Mouse (Mus musculus): ENCODE data around the gene Rpl11. TPM values are rescaled to one million over a fixed set of nuclear protein-coding genes. Genes with fewer than 3 reads are reported as not detected.
"Not testable (repeated sequence)": the region's sequence is repeated elsewhere in the genome, so short reads cannot be mapped to it uniquely, and the experiment has no call there.

Gene Rpl11
- polyA plus RNA-seq (2012; rRNA removed), result 232 and 292 TPM in 2 replicates

GRCm38 (mm10) chr4:136053247-136053596 is at the start of gene Rpl11:
TSS of gene Rpl11 (minus strand) at chr4:136053428.
- Histone ChIP-seq H3K4me1 (ENCODE audit: control insufficient read depth, insufficient read depth, low read length) (peaks cover 10% of the 10 kb centered on the region; the same call in 1 of the 2 replicates), H3K27ac (ENCODE audit: insufficient read depth, low read depth, low read length) (peak within 1 kb of the TSS; percentile 73), H3K4me3 (ENCODE audit: insufficient read depth, low read depth, low read length) (peak within 1 kb of the TSS; percentile 74), H3K36me3 (ENCODE audit: control insufficient read depth, insufficient read depth, low read length) (peaks cover 4% of the 10 kb centered on the region), H3K27me3 (replicated peaks; ENCODE audit: control insufficient read depth, insufficient read depth, low read length) (no peaks in the 10 kb centered on the region)
- DNase-seq, result peak; percentile 97
- TF ChIP-seq CTCF (conservative IDR thresholded peaks at IDR 0.05; ENCODE audit: insufficient read depth, insufficient read length, low read depth, low read length) (peak; percentile 95), POLR2A (IDR thresholded peaks at IDR 0.05; ENCODE audit: low read depth, low read length) (peak; percentile 71)
- 0% methylated on average over 21 of the region's 21 CpGs for WGBS

DNA sequence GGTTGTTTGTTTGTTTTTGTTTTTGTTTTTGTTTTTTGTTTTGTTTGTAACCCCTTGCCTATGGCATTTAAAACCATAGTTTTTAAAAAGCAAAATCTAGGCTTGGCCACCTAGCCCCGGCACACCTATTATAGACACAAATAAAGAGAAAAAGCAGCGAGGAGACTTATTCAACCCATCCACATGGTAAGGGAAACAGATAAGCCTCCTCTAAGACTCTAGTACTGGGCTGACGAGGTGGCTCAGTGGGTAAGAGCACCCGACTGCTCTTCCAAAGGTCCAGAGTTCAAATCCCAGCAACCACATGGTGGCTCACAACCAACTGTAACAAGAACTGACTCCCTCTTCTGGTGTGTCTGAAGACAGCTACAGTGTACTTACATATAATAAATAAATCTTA is 48.5 kb upstream of the Rpl11 start:
- DNase-seq; H3K4me1 ChIP-seq (ENCODE audit: control insufficient read depth, insufficient read depth, low read length); H3K27ac ChIP-seq (ENCODE audit: insufficient read depth, low read depth, low read length); H3K36me3 ChIP-seq (ENCODE audit: control insufficient read depth, insufficient read depth, low read length); H3K4me3 ChIP-seq (ENCODE audit: insufficient read depth, low read depth, low read length); H3K27me3 ChIP-seq (replicated peaks; ENCODE audit: control insufficient read depth, insufficient read depth, low read length): not testable (repeated sequence)
- WGBS, result 86% methylated on average over 4 of the region's 4 CpGs

DNA sequence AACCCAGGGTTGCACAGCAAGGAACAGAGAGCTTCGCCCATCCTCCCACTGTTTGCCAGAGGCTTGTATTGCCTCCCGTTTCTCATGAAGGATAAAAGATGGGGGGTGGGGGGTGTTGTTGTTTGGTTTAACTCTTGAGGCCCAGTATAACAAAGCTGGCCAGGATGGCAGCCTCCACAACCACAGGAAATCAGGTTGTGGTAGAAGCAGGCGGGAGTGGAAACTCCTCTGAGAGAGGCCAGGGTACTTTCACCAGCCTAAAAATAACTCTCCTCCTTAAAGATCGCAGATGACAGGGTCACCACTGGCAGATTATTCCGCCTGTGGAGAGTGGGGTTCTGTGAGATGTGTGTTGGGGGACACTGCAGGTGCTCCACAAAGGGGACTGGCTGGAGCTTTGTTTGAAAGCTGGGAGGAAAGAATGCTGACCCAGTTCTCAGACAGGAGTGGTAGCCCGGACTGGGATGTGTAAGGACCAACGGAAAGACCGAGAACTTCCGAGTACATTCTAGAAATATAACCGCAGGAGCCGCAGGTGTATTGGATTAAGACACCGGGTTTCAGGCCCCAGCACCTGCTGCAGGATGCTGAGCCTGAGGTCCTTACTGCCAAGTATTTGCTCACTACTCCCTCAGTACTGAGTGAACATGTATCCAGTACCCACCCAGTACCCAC is 47.3 kb upstream of the Rpl11 start:
- Histone ChIP-seq H3K27me3 (replicated peaks; ENCODE audit: control insufficient read depth, insufficient read depth, low read length) (no peaks in the 10 kb centered on the region), H3K36me3 (ENCODE audit: control insufficient read depth, insufficient read depth, low read length) (no peaks in the 10 kb centered on the region), H3K4me3 (ENCODE audit: insufficient read depth, low read depth, low read length) (no peak overlapping the region), H3K27ac (ENCODE audit: insufficient read depth, low read depth, low read length) (no peak overlapping the region), H3K4me1 (ENCODE audit: control insufficient read depth, insufficient read depth, low read length) (no peaks in the 10 kb centered on the region)
- TF ChIP-seq CTCF (conservative IDR thresholded peaks at IDR 0.05; ENCODE audit: insufficient read depth, insufficient read length, low read depth, low read length) (no peak), POLR2A (IDR thresholded peaks at IDR 0.05; ENCODE audit: low read depth, low read length) (no peak)
- 81% methylated on average over 12 of the region's 12 CpGs for WGBS
- no peak for DNase-seq

DNA sequence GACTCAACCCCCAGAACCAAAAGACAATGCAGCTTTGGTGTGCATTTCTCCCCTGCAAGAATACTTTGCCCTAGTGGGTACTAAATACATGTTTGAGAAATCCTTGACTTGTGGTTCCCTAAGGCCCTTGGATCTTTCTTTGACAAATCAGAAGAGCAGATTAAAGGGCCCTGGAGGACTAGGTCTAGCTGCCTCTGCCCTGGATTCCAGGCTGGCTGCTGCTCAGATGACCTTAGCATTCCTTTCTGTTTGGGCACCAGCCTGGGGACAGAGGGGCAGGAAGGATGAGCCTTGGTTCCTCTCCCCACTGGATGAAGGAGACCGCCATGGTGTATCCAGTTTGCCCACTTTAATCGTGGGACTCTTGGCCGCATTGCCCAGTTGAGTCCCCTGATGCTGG is 45.2 kb upstream of the Rpl11 start:
- Histone ChIP-seq H3K27ac (ENCODE audit: insufficient read depth, low read depth, low read length) (no peak overlapping the region), H3K36me3 (ENCODE audit: control insufficient read depth, insufficient read depth, low read length) (no peaks in the 10 kb centered on the region), H3K4me1 (ENCODE audit: control insufficient read depth, insufficient read depth, low read length) (no peaks in the 10 kb centered on the region), H3K27me3 (replicated peaks; ENCODE audit: control insufficient read depth, insufficient read depth, low read length) (no peaks in the 10 kb centered on the region), H3K4me3 (ENCODE audit: insufficient read depth, low read depth, low read length) (no peak overlapping the region)
- DNase-seq, result no peak
- TF ChIP-seq CTCF (conservative IDR thresholded peaks at IDR 0.05; ENCODE audit: insufficient read depth, insufficient read length, low read depth, low read length), result no peak
- TF ChIP-seq POLR2A (IDR thresholded peaks at IDR 0.05; ENCODE audit: low read depth, low read length), result no peak
- 98% methylated on average over 3 of the region's 3 CpGs for WGBS

GRCm38 (mm10) chr4:136096446-136097113 is 43.4 kb upstream of the Rpl11 start:
- Histone ChIP-seq H3K36me3 (ENCODE audit: control insufficient read depth, insufficient read depth, low read length) (no peaks in the 10 kb centered on the region), H3K27ac (ENCODE audit: insufficient read depth, low read depth, low read length) (no peak overlapping the region), H3K4me1 (ENCODE audit: control insufficient read depth, insufficient read depth, low read length) (no peaks in the 10 kb centered on the region), H3K27me3 (replicated peaks; ENCODE audit: control insufficient read depth, insufficient read depth, low read length) (no peaks in the 10 kb centered on the region), H3K4me3 (ENCODE audit: insufficient read depth, low read depth, low read length) (no peak overlapping the region)
- 81% methylated on average over 11 of the region's 11 CpGs for WGBS
- TF ChIP-seq CTCF (conservative IDR thresholded peaks at IDR 0.05; ENCODE audit: insufficient read depth, insufficient read length, low read depth, low read length) (no peak), POLR2A (IDR thresholded peaks at IDR 0.05; ENCODE audit: low read depth, low read length) (no peak)
- DNase-seq, result no peak

DNA sequence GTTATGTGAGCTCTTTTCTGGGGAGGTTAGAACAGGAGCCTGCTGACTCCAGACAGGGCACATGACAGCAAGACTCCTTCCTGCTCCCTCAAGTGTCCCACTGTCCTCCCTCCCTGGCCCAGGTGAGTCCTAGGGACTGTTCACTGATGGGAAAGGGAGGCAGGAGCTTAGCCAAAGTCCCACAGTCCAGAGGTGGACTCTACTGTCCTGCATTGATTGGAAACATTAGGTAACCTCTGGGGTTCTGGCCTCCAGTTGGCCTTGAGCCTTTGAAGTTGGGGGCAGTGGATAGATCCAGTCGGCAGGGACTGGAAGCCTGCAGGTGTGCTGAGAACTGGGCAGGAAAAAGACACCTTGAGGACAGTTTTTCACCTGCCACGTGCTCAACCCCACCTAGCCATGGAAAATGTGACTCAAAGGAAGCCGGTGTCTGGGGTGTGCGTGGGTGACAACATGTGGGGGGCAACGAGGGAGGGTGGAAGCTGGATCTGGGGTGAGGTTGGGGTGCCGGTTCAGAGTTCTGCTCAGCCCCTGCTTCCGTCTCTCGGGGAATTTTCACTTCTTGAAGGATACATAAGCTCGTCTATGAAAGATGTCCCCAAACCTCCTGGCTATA is 42.4 kb upstream of the Rpl11 start:
- no peaks in the 10 kb centered on the region for H3K27me3 ChIP-seq (replicated peaks; ENCODE audit: control insufficient read depth, insufficient read depth, low read length)
- no peaks in the 10 kb centered on the region for H3K36me3 ChIP-seq (ENCODE audit: control insufficient read depth, insufficient read depth, low read length)
- no peak overlapping the region for H3K4me3 ChIP-seq (ENCODE audit: insufficient read depth, low read depth, low read length)
- WGBS, result 80% methylated on average over 9 of the region's 9 CpGs
- TF ChIP-seq POLR2A (IDR thresholded peaks at IDR 0.05; ENCODE audit: low read depth, low read length), result no peak
- no peak for TF ChIP-seq CTCF (conservative IDR thresholded peaks at IDR 0.05; ENCODE audit: insufficient read depth, insufficient read length, low read depth, low read length)
- no peaks in the 10 kb centered on the region for H3K4me1 ChIP-seq (ENCODE audit: control insufficient read depth, insufficient read depth, low read length)
- H3K27ac ChIP-seq (ENCODE audit: insufficient read depth, low read depth, low read length), result no peak overlapping the region
- DNase-seq, result no peak

DNA sequence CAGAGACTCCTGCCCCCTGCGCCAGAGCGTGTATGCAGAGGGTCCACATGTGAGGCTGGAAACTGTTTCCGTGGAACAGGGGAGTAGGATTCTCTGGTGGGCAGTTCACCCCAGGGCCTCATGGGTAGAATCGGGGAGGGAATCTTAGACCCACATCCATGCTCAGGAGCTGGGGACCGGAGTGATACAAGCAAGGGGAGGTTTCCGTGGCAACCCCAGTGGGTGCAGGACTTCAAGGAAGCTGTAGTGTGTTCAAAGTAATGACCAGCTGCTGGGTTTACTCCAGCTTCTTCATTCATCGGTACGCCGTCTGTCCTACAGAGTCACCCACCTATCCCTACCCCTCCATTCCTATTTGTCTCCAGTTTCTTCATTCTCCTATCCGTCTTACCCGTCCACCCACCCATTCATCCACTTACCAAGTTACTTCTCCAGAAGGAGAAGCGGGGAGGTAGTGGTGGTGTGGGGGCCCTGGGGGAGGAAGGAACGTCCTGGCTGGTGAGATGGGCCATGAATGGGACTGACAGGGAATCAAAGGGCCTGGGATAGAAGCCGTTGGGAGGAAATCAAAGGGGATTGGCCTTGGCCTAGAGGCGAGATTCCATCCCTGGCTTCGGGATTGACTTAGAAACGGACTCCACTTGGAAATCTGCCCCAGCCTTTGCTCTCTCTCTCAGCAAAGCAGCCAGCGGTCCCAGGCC is 41.4 kb upstream of the Rpl11 start:
- DNase-seq, result no peak
- Histone ChIP-seq H3K36me3 (ENCODE audit: control insufficient read depth, insufficient read depth, low read length) (no peaks in the 10 kb centered on the region), H3K27me3 (replicated peaks; ENCODE audit: control insufficient read depth, insufficient read depth, low read length) (no peaks in the 10 kb centered on the region), H3K4me3 (ENCODE audit: insufficient read depth, low read depth, low read length) (no peak overlapping the region), H3K27ac (ENCODE audit: insufficient read depth, low read depth, low read length) (no peak overlapping the region), H3K4me1 (ENCODE audit: control insufficient read depth, insufficient read depth, low read length) (no peaks in the 10 kb centered on the region)
- TF ChIP-seq POLR2A (IDR thresholded peaks at IDR 0.05; ENCODE audit: low read depth, low read length) (no peak), CTCF (conservative IDR thresholded peaks at IDR 0.05; ENCODE audit: insufficient read depth, insufficient read length, low read depth, low read length) (no peak)
- WGBS, result 85% methylated on average over 18 of the region's 18 CpGs
